Mouse (Mus musculus) megakaryocyte, embryonic 14.5 days (primary cell): ENCODE measurements around the gene Smyd4.

Experiments used
- FLI1 ChIP-seq: IDR thresholded peaks from 2 replicates; pipeline ENCODE4 v1.6.1; 2012; ENCODE audit warnings: low read length, inconsistent platforms, mixed read lengths
- GATA1 ChIP-seq: IDR thresholded peaks from 3 replicates; pipeline ENCODE4 v1.6.1; 2012; ENCODE audit warnings: mixed read lengths, low read length, inconsistent platforms, borderline replicate concordance

GRCm38 (mm10) chr11:75434138-75434537, 85.9 kb downstream of the Smyd4 start:
- TF ChIP-seq GATA1, result no peak
- TF ChIP-seq FLI1, result no peak
